15 mouse cellular contexts compared by ENCODE assay signal in genomic region chr13:19072261-19072660, GRCm38 (mm10).
DNase-seq lines count a peak whose midpoint lies in the region; ATAC-seq and TF ChIP-seq lines count a peak whose summit lies in the region.
"Had no signal": no experiment of that assay in that cellular context is flagged by ENCODE, and none has a peak within 500 bp of the region (broad histone marks: within the 10 kb centered on the region; RNA-seq: fewer than 3 reads in every experiment).

No protein-coding gene starts in this region.

- H3K4me3 ChIP-seq in lung, postnatal 0 days (ENCODE audit: low read depth, low read length) = no peak overlapping the region
- no peak overlapping the region for H3K4me3 ChIP-seq in forebrain, postnatal 0 days (ENCODE audit: low read depth, low read length)
- H3K4me3 ChIP-seq: embryonic facial prominence, embryonic 13.5 days; kidney, embryonic 15.5 days; liver, embryonic 13.5 days had no signal

- no peaks in the 10 kb centered on the region for H3K4me1 ChIP-seq in lung, postnatal 0 days (ENCODE audit: insufficient read depth, low read depth, low read length)
- no peaks in the 10 kb centered on the region for H3K4me1 ChIP-seq in forebrain, postnatal 0 days (ENCODE audit: insufficient read depth)
- H3K4me1 ChIP-seq: embryonic facial prominence, embryonic 13.5 days; kidney, embryonic 15.5 days; liver, embryonic 13.5 days had no signal

- H3K9ac ChIP-seq in lung, postnatal 0 days (replicated peaks; ENCODE audit: low read depth) = no peak overlapping the region
- no peak overlapping the region for H3K9ac ChIP-seq in forebrain, postnatal 0 days
- H3K9ac ChIP-seq: embryonic facial prominence, embryonic 13.5 days; kidney, embryonic 15.5 days; liver, embryonic 13.5 days had no signal

- H3K27ac ChIP-seq in lung, postnatal 0 days (ENCODE audit: low read length) = no peak overlapping the region
- H3K27ac ChIP-seq in forebrain, postnatal 0 days (ENCODE audit: low read depth, low read length) = no peak overlapping the region
- H3K27ac ChIP-seq: embryonic facial prominence, embryonic 13.5 days; kidney, embryonic 15.5 days; liver, embryonic 13.5 days had no signal

- H3K9me3 ChIP-seq in lung, postnatal 0 days (ENCODE audit: low read length) = no peaks in the 10 kb centered on the region
- no peaks in the 10 kb centered on the region for H3K9me3 ChIP-seq in forebrain, postnatal 0 days (ENCODE audit: low read length)
- H3K9me3 ChIP-seq: embryonic facial prominence, embryonic 13.5 days; kidney, embryonic 15.5 days; liver, embryonic 13.5 days had no signal

- peak; percentile 6 for DNase-seq in adrenal gland, postnatal 14 days
- DNase-seq in adrenal gland, adult 18-20 months (ENCODE audit: low spot score in 2 of 2) = no peak
- peak; percentile 22 for DNase-seq in lung, postnatal 0 days (ENCODE audit: low spot score)
- DNase-seq in lung, postnatal 36 days = no peak
- peak; percentile 16 for DNase-seq in embryo, embryonic 11.5 days (ENCODE audit: low read depth, low spot score)
- DNase-seq in retina, embryonic 14.5 days (ENCODE audit: low spot score) = peak; percentile 51
- DNase-seq in heart, postnatal 36 days = no peak
- DNase-seq in forebrain, postnatal 0 days = no peak
- DNase-seq: adrenal gland, postnatal 36 days; cerebellum, adult 18-20 months; liver, embryonic 13.5 days; thymus, adult 18-20 months had no signal

- ATAC-seq in lung, postnatal 0 days = no peak
- ATAC-seq in forebrain, postnatal 0 days = no peak
- ATAC-seq: forebrain, embryonic 14.5 days had no signal

- intact Hi-C loops in heart, postnatal 36 days (cut with DNase I) = no loop called here

- no peaks in the 10 kb centered on the region for H3K27me3 ChIP-seq in lung, postnatal 0 days (replicated peaks; ENCODE audit: insufficient read depth, low read length)
- H3K27me3 ChIP-seq in forebrain, postnatal 0 days (ENCODE audit: insufficient read depth, low read length) = no peaks in the 10 kb centered on the region
- H3K27me3 ChIP-seq: embryonic facial prominence, embryonic 13.5 days; kidney, embryonic 15.5 days; liver, embryonic 13.5 days had no signal

- no peak overlapping the region for H3K4me2 ChIP-seq in lung, postnatal 0 days (replicated peaks; ENCODE audit: low read depth, low read length)
- no peak overlapping the region for H3K4me2 ChIP-seq in forebrain, postnatal 0 days (ENCODE audit: low read depth)
- H3K4me2 ChIP-seq: embryonic facial prominence, embryonic 13.5 days; kidney, embryonic 15.5 days; liver, embryonic 13.5 days had no signal

- no peaks in the 10 kb centered on the region for H3K36me3 ChIP-seq in lung, postnatal 0 days (ENCODE audit: insufficient read depth, low read length)
- H3K36me3 ChIP-seq in forebrain, postnatal 0 days (ENCODE audit: insufficient read depth) = no peaks in the 10 kb centered on the region
- H3K36me3 ChIP-seq: embryonic facial prominence, embryonic 13.5 days; kidney, embryonic 15.5 days; liver, embryonic 13.5 days had no signal

- TF ChIP-seq CTCF in lung, postnatal 0 days (IDR thresholded peaks at IDR 0.05) = no peak
- TF ChIP-seq CTCF in forebrain, postnatal 0 days (IDR thresholded peaks at IDR 0.05; ENCODE audit: low read depth) = no peak

- no peak for TF ChIP-seq EP300 in lung, postnatal 0 days (IDR thresholded peaks at IDR 0.05)

Comparison
In these comparisons a context has a peak if more than half of its experiments do, and no peak if none do; other contexts are left out.
1. DNase-seq: peak in adrenal gland, postnatal 14 days (single experiment), lung, postnatal 0 days (single experiment), embryo, embryonic 11.5 days (single experiment) and retina, embryonic 14.5 days (single experiment); none in adrenal gland, adult 18-20 months (0 of 2), lung, postnatal 36 days (single experiment), heart, postnatal 36 days (0 of 2) and forebrain, postnatal 0 days (single experiment).